Mouse (Mus musculus) heart, embryonic 11.5 days (tissue): ENCODE measurements at regions not wholly inside any gene's neighbourhood (a gene's known extent, or its start where the extent isn't known, plus 50 kb on each side); places are given as distances from the start of the nearest gene placed in this dataset.

Experiments used
- ATAC-seq: fragments of 200-750 bp; cut with Nextera tagmentation; replicated peaks from 2 replicates; pipeline ENCODE4 v1.8.0; 2017; ENCODE audit warnings: moderate library complexity; ENCODE audit not compliant: insufficient number of reproducible peaks, low FRiP score, low TSS enrichment
- H3K27ac ChIP-seq: fragments of 300-500 bp; sonication (generic); 2 replicates; pipeline ENCODE4 v1.5.1; 2014; ENCODE audit warnings: mild to moderate bottlenecking, low read depth, low read length
- H3K27me3 ChIP-seq: fragments of 300-500 bp; sonication (generic); 2 replicates; pipeline ENCODE4 v1.6.1; 2014; ENCODE audit warnings: mild to moderate bottlenecking, low read length, mixed read lengths; ENCODE audit not compliant: control insufficient read depth, insufficient read depth
- H3K36me3 ChIP-seq: fragments of 300-500 bp; sonication (generic); 2 replicates; pipeline ENCODE4 v1.6.1; 2014; ENCODE audit warnings: mild to moderate bottlenecking, low read length, moderate library complexity, mixed read lengths; ENCODE audit not compliant: control insufficient read depth, insufficient read depth
- H3K4me1 ChIP-seq: fragments of 300-500 bp; sonication (generic); 2 replicates; pipeline ENCODE4 v1.6.1; 2014; ENCODE audit warnings: low read length; ENCODE audit not compliant: control insufficient read depth, insufficient read depth
- H3K4me2 ChIP-seq: fragments of 300-500 bp; sonication (generic); 2 replicates; pipeline ENCODE4 v1.6.1; 2014; ENCODE audit warnings: mild to moderate bottlenecking, moderate library complexity
- H3K4me3 ChIP-seq: fragments of 300-500 bp; sonication (generic); 2 replicates; pipeline ENCODE4 v1.5.1; 2014; ENCODE audit warnings: low read depth, low read length
- H3K9ac ChIP-seq: fragments of 300-500 bp; sonication (generic); 2 replicates; pipeline ENCODE4 v1.6.1; 2014; ENCODE audit warnings: mild to moderate bottlenecking, low read depth, low read length, moderate library complexity
- H3K9me3 ChIP-seq: fragments of 300-500 bp; sonication (generic); replicated peaks from 2 replicates; pipeline ENCODE4 v1.6.1; 2016; ENCODE audit warnings: low read length; ENCODE audit not compliant: control insufficient read depth
- WGBS: fragments of 180-500 bp; shearing (Covaris S2); extraction: QIAGEN DNeasy Blood & Tissue Kit; methylation state at CpG from one replicate; pipeline ENCODE4 v1.1.7; 2014; ENCODE audit not compliant: insufficient replicate concordance; 5-methylcytosine and 5-hydroxymethylcytosine counted together

DNA sequence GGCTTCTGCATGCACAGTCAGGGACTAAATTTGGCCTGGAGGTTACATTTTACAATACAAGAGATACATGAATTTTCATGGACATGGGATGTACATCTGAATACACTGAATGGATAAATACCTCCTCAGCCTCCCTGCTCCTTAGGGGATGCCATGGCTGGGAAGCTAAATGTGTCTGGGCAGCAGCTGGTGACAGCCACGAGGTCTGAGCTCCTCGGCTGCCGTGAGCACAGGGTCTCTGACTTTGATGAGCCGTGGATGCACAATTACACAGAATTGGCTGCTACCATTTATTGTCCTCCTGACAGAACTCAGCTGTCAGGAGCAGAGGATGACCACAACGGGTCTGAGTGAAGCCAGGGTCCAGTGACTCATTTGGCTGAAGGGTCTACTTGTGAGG lies 80.3 kb upstream of the Arhgap21 start:
- Histone ChIP-seq H3K27me3 (no peaks in the 10 kb centered on the region), H3K4me3 (no peak overlapping the region), H3K9me3 (no peaks in the 10 kb centered on the region), H3K4me2 (no peak overlapping the region), H3K4me1 (no peaks in the 10 kb centered on the region), H3K9ac (no peak overlapping the region), H3K36me3 (no peaks in the 10 kb centered on the region), H3K27ac (no peak overlapping the region)
- ATAC-seq: no peak
- 70% methylated on average over 5 of the region's 5 CpGs for WGBS

DNA sequence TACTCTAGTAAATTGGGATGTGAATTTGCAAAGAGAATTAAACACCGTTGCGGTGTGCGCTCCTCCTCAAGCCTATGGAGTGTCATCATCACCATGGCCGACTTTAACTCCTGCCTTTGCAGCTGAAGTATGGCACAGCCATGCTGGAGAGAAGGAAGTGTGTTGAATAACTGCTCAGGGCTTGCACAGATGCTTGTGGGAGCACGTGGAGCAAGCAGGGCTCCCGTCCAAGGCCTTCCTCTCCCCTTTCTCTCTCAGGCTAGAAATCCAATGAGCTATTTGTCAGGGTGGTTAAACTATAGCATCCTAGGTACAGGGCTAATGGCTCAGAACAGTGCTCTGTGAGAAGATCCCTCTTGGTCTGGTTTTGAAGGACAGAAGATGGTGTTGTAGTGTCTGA lies 79.5 kb upstream of the Arhgap21 start:
- H3K9ac ChIP-seq: no peak overlapping the region
- no peaks in the 10 kb centered on the region for H3K9me3 ChIP-seq
- H3K4me2 ChIP-seq: no peak overlapping the region
- no peak overlapping the region for H3K27ac ChIP-seq
- no peaks in the 10 kb centered on the region for H3K4me1 ChIP-seq
- no peak for ATAC-seq
- 81% methylated on average over 6 of the region's 6 CpGs for WGBS
- no peaks in the 10 kb centered on the region for H3K36me3 ChIP-seq
- no peak overlapping the region for H3K4me3 ChIP-seq
- no peaks in the 10 kb centered on the region for H3K27me3 ChIP-seq

DNA sequence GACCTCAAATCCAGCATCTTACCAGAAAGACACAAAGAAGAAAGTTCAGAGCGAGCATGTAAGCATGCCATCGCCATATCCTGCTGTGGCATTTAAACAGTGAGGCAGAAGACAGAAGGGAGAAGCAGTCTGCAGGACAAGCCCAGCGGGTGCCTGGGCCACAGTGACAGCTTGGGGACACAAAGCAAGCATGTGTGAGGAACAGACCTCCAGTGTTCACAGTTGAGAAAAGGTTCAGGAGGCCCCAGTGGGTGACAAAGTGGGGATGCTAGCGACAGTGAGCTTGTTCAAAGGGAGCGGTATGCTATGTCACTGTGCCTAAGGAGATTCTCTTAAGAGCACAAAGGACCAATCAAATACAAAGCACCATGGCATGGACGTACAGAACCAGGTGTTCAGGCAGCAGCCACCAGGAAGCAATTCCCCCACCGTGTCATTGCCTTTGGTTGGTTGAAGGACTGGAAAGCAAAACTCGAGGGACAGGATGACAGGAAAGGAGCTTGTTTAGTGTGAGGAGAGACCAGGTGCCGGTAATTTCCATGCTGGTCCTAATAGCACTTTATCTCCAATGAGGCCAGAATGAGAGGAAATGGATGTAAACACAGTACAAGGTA lies 77.9 kb upstream of the Arhgap21 start:
- Histone ChIP-seq H3K27me3 (no peaks in the 10 kb centered on the region), H3K9me3 (no peaks in the 10 kb centered on the region), H3K36me3 (no peaks in the 10 kb centered on the region), H3K27ac (no peak overlapping the region), H3K4me1 (no peaks in the 10 kb centered on the region), H3K4me3 (no peak overlapping the region), H3K4me2 (no peak overlapping the region), H3K9ac (no peak overlapping the region)
- WGBS: 64% methylated on average over 9 of the region's 9 CpGs
- ATAC-seq: no peak

DNA sequence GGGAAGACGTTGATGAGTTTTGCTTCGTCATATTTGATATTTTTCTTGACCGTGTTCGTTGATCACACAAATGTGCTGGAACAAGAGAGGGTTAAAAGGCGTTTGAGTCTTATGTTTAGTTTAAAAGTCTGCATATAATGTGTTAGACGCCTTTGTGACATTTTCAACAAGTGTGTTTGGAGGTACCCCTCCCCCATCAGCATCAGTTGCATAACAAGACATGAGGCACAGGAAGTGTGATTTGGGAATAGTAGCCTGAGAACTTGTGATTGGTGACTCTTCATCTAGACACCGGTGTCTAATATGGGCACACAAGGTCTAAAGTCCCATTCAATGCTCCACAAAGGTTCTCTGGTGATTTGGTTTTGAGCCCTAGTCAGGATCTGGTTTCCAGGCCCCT lies 76.1 kb upstream of the Arhgap21 start:
- Histone ChIP-seq H3K36me3 (no peaks in the 10 kb centered on the region), H3K27ac (no peak overlapping the region), H3K9me3 (no peaks in the 10 kb centered on the region), H3K4me3 (no peak overlapping the region), H3K9ac (no peak overlapping the region), H3K4me1 (no peaks in the 10 kb centered on the region), H3K4me2 (no peak overlapping the region), H3K27me3 (no peaks in the 10 kb centered on the region)
- no peak for ATAC-seq
- WGBS: 76% methylated on average over 7 of the region's 7 CpGs

DNA sequence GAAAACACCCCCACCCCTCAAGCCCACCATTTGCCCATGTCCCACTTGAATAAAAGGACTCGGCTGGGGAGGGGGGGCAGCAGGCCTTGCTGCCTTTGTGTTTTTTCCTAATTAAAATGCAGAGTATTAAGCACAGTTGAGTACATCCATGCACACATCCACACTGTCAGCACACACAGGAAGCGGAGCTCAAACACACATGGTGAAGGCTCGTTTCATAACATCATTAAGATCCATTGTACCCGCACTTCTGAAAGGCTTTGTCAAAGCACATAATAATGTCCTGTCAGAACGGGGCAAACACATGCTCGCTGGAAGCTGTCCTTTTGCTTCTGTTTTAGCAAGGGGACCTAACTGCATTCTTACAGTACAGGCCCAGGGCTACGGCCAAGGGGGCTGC lies 75.3 kb upstream of the Arhgap21 start:
- no peak overlapping the region for H3K9ac ChIP-seq
- 69% methylated on average over 7 of the region's 7 CpGs for WGBS
- no peaks in the 10 kb centered on the region for H3K36me3 ChIP-seq
- H3K27me3 ChIP-seq: no peaks in the 10 kb centered on the region
- H3K4me3 ChIP-seq: no peak overlapping the region
- no peaks in the 10 kb centered on the region for H3K4me1 ChIP-seq
- H3K4me2 ChIP-seq: no peak overlapping the region
- H3K27ac ChIP-seq: no peak overlapping the region
- no peaks in the 10 kb centered on the region for H3K9me3 ChIP-seq
- no peak for ATAC-seq

DNA sequence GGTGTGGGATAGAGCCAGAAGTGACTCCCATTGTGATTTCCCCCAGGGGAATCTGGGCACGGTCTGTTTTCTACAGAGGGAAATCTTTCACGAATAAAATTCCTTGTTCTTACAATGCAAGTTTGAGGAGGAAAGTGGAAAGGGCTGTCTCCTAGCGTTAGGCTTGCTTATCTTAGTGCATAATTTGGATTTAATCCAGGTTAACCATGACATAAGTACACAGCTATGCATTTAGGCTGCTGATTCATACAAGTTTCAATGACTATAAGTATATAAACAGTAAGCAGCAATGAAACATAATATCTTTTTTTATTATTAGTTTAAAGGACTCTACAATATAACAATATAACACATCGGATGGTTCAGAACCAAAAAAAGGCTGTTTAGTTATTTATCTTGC lies 74.6 kb upstream of the Arhgap21 start:
- Histone ChIP-seq H3K4me3 (no peak overlapping the region), H3K27ac (no peak overlapping the region)

DNA sequence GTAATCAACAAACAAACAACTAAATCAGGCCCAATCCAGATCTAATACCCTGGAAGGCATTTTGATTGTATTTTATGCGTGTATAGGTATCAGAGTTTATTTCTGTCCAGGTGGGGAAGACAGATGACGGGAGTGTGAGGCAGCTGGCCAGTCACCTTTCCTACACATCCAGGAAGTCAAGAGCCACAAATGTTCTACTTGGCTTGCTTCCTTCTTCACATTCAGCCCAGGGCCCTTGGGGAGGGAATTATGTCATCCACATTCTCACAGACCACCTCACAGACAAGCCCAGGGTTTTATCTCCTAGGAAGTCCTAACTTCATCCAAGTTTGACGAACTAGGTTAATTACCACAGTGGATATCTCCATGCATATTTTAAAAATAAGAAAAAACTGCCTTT lies 68.9 kb upstream of the Arhgap21 start:
- H3K27me3 ChIP-seq: no peaks in the 10 kb centered on the region
- H3K27ac ChIP-seq: no peak overlapping the region
- H3K4me2 ChIP-seq: no peak overlapping the region
- H3K36me3 ChIP-seq: no peaks in the 10 kb centered on the region
- ATAC-seq: no peak
- H3K4me3 ChIP-seq: no peak overlapping the region
- 70% methylated on average over 3 of the region's 3 CpGs for WGBS
- no peaks in the 10 kb centered on the region for H3K9me3 ChIP-seq
- H3K4me1 ChIP-seq: peaks cover 3% of the 10 kb centered on the region
- no peak overlapping the region for H3K9ac ChIP-seq

More for the DNA sequence above, 74.6 kb upstream of the Arhgap21 start:
- Histone ChIP-seq H3K4me1 (no peaks in the 10 kb centered on the region), H3K36me3 (no peaks in the 10 kb centered on the region), H3K4me2 (no peak overlapping the region), H3K27me3 (no peaks in the 10 kb centered on the region), H3K9me3 (no peaks in the 10 kb centered on the region), H3K9ac (no peak overlapping the region)
- 51% methylated on average over 4 of the region's 4 CpGs for WGBS
- no peak for ATAC-seq

DNA sequence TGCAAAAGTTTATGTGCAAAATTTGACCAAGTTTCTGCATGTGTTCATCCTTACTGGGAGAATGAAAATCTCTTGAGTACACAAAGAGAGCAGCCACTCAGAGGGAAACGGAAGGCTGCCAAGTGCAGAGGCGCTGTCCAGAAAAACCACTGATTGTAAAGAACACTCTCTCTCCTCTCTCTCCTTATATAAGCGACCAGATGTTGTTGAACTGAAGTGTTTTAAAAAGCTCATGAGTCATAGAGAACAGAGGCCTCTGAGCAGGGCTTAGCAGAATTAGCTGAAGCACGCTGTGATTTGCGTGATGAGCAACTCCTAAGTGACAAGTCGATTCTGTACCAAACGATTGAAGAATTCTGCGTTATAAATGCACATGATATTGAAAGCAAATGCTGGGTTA lies 68.5 kb upstream of the Arhgap21 start:
- 48% methylated on average over 8 of the region's 8 CpGs for WGBS
- no peak overlapping the region for H3K4me3 ChIP-seq
- no peaks in the 10 kb centered on the region for H3K27me3 ChIP-seq
- H3K27ac ChIP-seq: no peak overlapping the region
- no peak overlapping the region for H3K9ac ChIP-seq
- H3K9me3 ChIP-seq: no peaks in the 10 kb centered on the region
- peaks cover 3% of the 10 kb centered on the region for H3K4me1 ChIP-seq
- H3K4me2 ChIP-seq: no peak overlapping the region
- ATAC-seq: peak; percentile 42; the same call in 1 of the 2 replicates
- H3K36me3 ChIP-seq: no peaks in the 10 kb centered on the region

DNA sequence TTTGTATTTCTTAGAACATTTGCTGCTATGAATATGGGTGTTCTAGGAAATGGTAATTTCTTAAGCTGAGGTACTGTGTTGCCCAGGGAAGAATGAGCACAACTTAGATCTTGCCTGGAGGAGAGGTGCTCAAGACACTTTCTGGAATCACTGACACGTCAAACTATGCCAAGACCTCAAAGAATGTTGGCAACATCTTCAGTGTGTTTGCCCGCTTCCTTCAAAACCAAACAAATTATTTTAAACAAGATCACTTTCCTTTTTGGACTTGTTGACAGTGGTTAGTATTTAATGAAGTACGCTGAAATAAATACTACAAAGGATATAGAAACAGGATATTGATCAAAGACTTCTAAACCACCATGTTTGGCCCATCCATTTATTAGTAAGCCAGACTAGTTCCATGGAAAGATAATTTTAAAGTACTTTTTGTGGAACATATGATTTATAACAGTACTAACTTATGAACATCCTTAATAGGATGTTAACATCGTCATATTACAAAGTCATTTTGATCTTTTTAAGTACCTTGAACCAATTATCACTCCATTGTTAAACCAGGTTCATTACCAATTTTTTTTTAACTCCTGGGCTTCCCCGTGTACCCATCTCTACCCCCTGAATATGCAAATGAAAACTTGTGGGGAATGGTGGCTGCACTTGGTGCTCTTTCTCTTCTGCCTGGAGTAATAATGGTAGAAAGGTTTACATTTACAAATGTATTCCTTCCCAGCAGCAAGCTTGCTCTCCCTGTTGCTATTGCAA lies 67.4 kb upstream of the Arhgap21 start:
- Histone ChIP-seq H3K4me3 (no peak overlapping the region), H3K27me3 (no peaks in the 10 kb centered on the region), H3K36me3 (no peaks in the 10 kb centered on the region), H3K27ac (no peak overlapping the region), H3K9me3 (no peaks in the 10 kb centered on the region), H3K4me2 (no peak overlapping the region), H3K4me1 (peaks cover 3% of the 10 kb centered on the region), H3K9ac (no peak overlapping the region)
- ATAC-seq: no peak
- WGBS: 69% methylated on average over 5 of the region's 5 CpGs
